Mouse (Mus musculus) neural tube, embryonic 15.5 days (tissue): Measurements from ENCODE around the gene Arhgap18. TPM values are rescaled to one million over a fixed set of nuclear protein-coding genes. Genes with fewer than 3 reads are reported as not detected.

ENCODE experiments used
- ATAC-seq: fragments of 200-750 bp; cut with Nextera tagmentation; 2 replicates; pipeline ENCODE4 v1.8.0; 2017; ENCODE audit warnings: mild to moderate bottlenecking, moderate TSS enrichment, moderate library complexity; ENCODE audit not compliant: low FRiP score
- H3K27ac ChIP-seq: fragments of 300-500 bp; sonication (generic); replicated peaks from 2 replicates; pipeline ENCODE4 v1.5.1; 2015; ENCODE audit warnings: mild to moderate bottlenecking, inconsistent platforms
- H3K27me3 ChIP-seq: fragments of 300-500 bp; sonication (generic); replicated peaks from 2 replicates; pipeline ENCODE4 v1.6.1; 2015; ENCODE audit warnings: inconsistent platforms
- H3K36me3 ChIP-seq: fragments of 300-500 bp; sonication (generic); 2 replicates; pipeline ENCODE4 v1.6.1; 2015; ENCODE audit warnings: inconsistent platforms
- H3K4me1 ChIP-seq: fragments of 300-500 bp; sonication (generic); 2 replicates; pipeline ENCODE4 v1.6.1; 2015; ENCODE audit warnings: inconsistent platforms
- H3K4me2 ChIP-seq: fragments of 300-500 bp; sonication (generic); 2 replicates; pipeline ENCODE4 v1.6.1; 2015; ENCODE audit warnings: inconsistent platforms, mild to moderate bottlenecking, moderate library complexity
- H3K4me3 ChIP-seq: fragments of 300-500 bp; sonication (generic); replicated peaks from 2 replicates; pipeline ENCODE4 v1.5.1; 2015; ENCODE audit warnings: mild to moderate bottlenecking, inconsistent platforms
- H3K9ac ChIP-seq: fragments of 300-500 bp; sonication (generic); replicated peaks from 2 replicates; pipeline ENCODE4 v1.6.1; 2015; ENCODE audit warnings: mild to moderate bottlenecking, inconsistent platforms
- H3K9me3 ChIP-seq: fragments of 300-500 bp; sonication (generic); replicated peaks from 2 replicates; pipeline ENCODE4 v1.6.1; 2016; ENCODE audit warnings: inconsistent platforms
- WGBS: fragments of 180-500 bp; shearing (Covaris S2); methylation state at CpG from one replicate; pipeline ENCODE4 v1.1.7; 2015; ENCODE audit warnings: mixed read lengths; 5-methylcytosine and 5-hydroxymethylcytosine counted together
- polyA plus RNA-seq: library from polyadenylated mRNA; unstranded; fragments of >200 nt; fragmentation: Nextera tagmentation; extraction: Ambion mirVana; gene quantifications from 2 replicates; pipeline ENCODE4 v1.2.1, GENCODE M21; 2015

The Arhgap18 gene
- polyA plus RNA-seq, 1 experiment from 2014 or later: 11.7 TPM

GRCm38 (mm10) chr10:26761103-26761502, 7.9 kb downstream of the Arhgap18 start:
- no peak overlapping the region for H3K4me3 ChIP-seq
- H3K4me2 ChIP-seq: no peak overlapping the region
- H3K9me3 ChIP-seq: no peaks in the 10 kb centered on the region
- H3K36me3 ChIP-seq: no peaks in the 10 kb centered on the region
- no peak overlapping the region for H3K27ac ChIP-seq
- ATAC-seq: no peak
- no peaks in the 10 kb centered on the region for H3K27me3 ChIP-seq
- H3K4me1 ChIP-seq: no peaks in the 10 kb centered on the region
- 93% methylated on average over 4 of the region's 4 CpGs for WGBS
- H3K9ac ChIP-seq: no peak overlapping the region

GRCm38 (mm10) chr10:26761991-26762903, 9.0 kb downstream of the Arhgap18 start:
- no peaks in the 10 kb centered on the region for H3K9me3 ChIP-seq
- no peaks in the 10 kb centered on the region for H3K27me3 ChIP-seq
- no peak overlapping the region for H3K4me2 ChIP-seq
- WGBS: 76% methylated on average over 9 of the region's 9 CpGs
- no peaks in the 10 kb centered on the region for H3K4me1 ChIP-seq
- H3K27ac ChIP-seq: no peak overlapping the region
- H3K36me3 ChIP-seq: no peaks in the 10 kb centered on the region
- H3K9ac ChIP-seq: no peak overlapping the region
- H3K4me3 ChIP-seq: no peak overlapping the region
- no peak for ATAC-seq

GRCm38 (mm10) chr10:26767196-26767595, 14.0 kb downstream of the Arhgap18 start:
- H3K4me2 ChIP-seq: no peak overlapping the region
- no peaks in the 10 kb centered on the region for H3K4me1 ChIP-seq
- no peaks in the 10 kb centered on the region for H3K9me3 ChIP-seq
- no peak overlapping the region for H3K27ac ChIP-seq
- no peak overlapping the region for H3K4me3 ChIP-seq
- no peaks in the 10 kb centered on the region for H3K36me3 ChIP-seq
- H3K9ac ChIP-seq: no peak overlapping the region
- WGBS: 81% methylated on average over 3 of the region's 3 CpGs
- no peaks in the 10 kb centered on the region for H3K27me3 ChIP-seq
- no peak for ATAC-seq

- peaks cover 12% of the 10 kb centered on the region for H3K4me1 ChIP-seq
- H3K36me3 ChIP-seq: no peaks in the 10 kb centered on the region
- H3K27ac ChIP-seq: no peak overlapping the region
- no peak overlapping the region for H3K9ac ChIP-seq
- no peaks in the 10 kb centered on the region for H3K9me3 ChIP-seq
- no peak overlapping the region for H3K4me2 ChIP-seq
- H3K4me3 ChIP-seq: no peak overlapping the region
- H3K27me3 ChIP-seq: no peaks in the 10 kb centered on the region
- ATAC-seq: no peak
- 80% methylated on average over 2 of the region's 2 CpGs for WGBS
These were observed 15.7 kb downstream of the Arhgap18 start for GRCm38 (mm10) chr10:26768943-26769342.

GRCm38 (mm10) chr10:26770035-26770434, 16.8 kb downstream of the Arhgap18 start:
- ATAC-seq: no peak
- Histone ChIP-seq H3K36me3 (no peaks in the 10 kb centered on the region), H3K9ac (no peak overlapping the region), H3K4me2 (no peak overlapping the region), H3K4me1 (peaks cover 17% of the 10 kb centered on the region), H3K4me3 (no peak overlapping the region), H3K9me3 (no peaks in the 10 kb centered on the region), H3K27ac (no peak overlapping the region), H3K27me3 (no peaks in the 10 kb centered on the region)
- WGBS: 75% methylated on average over 8 of the region's 8 CpGs

- Histone ChIP-seq H3K4me2 (peak overlapping the region; percentile 88), H3K27me3 (no peaks in the 10 kb centered on the region), H3K36me3 (no peaks in the 10 kb centered on the region), H3K9me3 (no peaks in the 10 kb centered on the region), H3K4me1 (peaks cover 17% of the 10 kb centered on the region), H3K4me3 (peak overlapping the region; percentile 56), H3K27ac (peak overlapping the region; percentile 84), H3K9ac (peak overlapping the region; percentile 55)
- ATAC-seq: peak; percentile 93
- 7% methylated on average over 15 of the region's 15 CpGs for WGBS
These were observed 18.9 kb downstream of the Arhgap18 start for GRCm38 (mm10) chr10:26771938-26772623.

- H3K9me3 ChIP-seq: no peaks in the 10 kb centered on the region
- H3K9ac ChIP-seq: peak overlapping the region; percentile 55
- H3K4me3 ChIP-seq: peak overlapping the region; percentile 56
- H3K27ac ChIP-seq: peak overlapping the region; percentile 84
- H3K27me3 ChIP-seq: no peaks in the 10 kb centered on the region
- H3K4me1 ChIP-seq: peaks cover 17% of the 10 kb centered on the region
- H3K36me3 ChIP-seq: no peaks in the 10 kb centered on the region
- ATAC-seq: peak; percentile 86
- H3K4me2 ChIP-seq: peak overlapping the region; percentile 88
- 2% methylated on average over 22 of the region's 22 CpGs for WGBS
These were observed 19.7 kb downstream of the Arhgap18 start for GRCm38 (mm10) chr10:26772624-26773540.

- no peaks in the 10 kb centered on the region for H3K27me3 ChIP-seq
- H3K9ac ChIP-seq: peak overlapping the region; percentile 55; the same call in 1 of the 2 replicates
- H3K9me3 ChIP-seq: no peaks in the 10 kb centered on the region
- 38% methylated on average over 5 of the region's 5 CpGs for WGBS
- H3K4me1 ChIP-seq: peaks cover 17% of the 10 kb centered on the region
- no peak for ATAC-seq
- H3K27ac ChIP-seq: peak overlapping the region; percentile 84; the same call in 1 of the 2 replicates
- H3K36me3 ChIP-seq: no peaks in the 10 kb centered on the region
- peak overlapping the region; percentile 88 for H3K4me2 ChIP-seq
- peak overlapping the region; percentile 56 for H3K4me3 ChIP-seq
These were observed 20.3 kb downstream of the Arhgap18 start for GRCm38 (mm10) chr10:26773541-26773940.

GRCm38 (mm10) chr10:26774266-26774665, 21.0 kb downstream of the Arhgap18 start:
- ATAC-seq: no peak
- H3K4me3 ChIP-seq: no peak overlapping the region

GRCm38 (mm10) chr10:26776443-26776842, 23.2 kb downstream of the Arhgap18 start:
- H3K27ac ChIP-seq: no peak overlapping the region
- H3K9me3 ChIP-seq: no peaks in the 10 kb centered on the region
- H3K36me3 ChIP-seq: no peaks in the 10 kb centered on the region
- H3K9ac ChIP-seq: no peak overlapping the region
- no peak overlapping the region for H3K4me2 ChIP-seq
- no peaks in the 10 kb centered on the region for H3K27me3 ChIP-seq
- H3K4me1 ChIP-seq: peaks cover 17% of the 10 kb centered on the region
- no peak for ATAC-seq
- H3K4me3 ChIP-seq: no peak overlapping the region

More at GRCm38 (mm10) chr10:26774266-26774665, 21.0 kb downstream of the Arhgap18 start:
- H3K27me3 ChIP-seq: no peaks in the 10 kb centered on the region
- peaks cover 17% of the 10 kb centered on the region for H3K4me1 ChIP-seq
- H3K4me2 ChIP-seq: peak overlapping the region; percentile 88
- no peaks in the 10 kb centered on the region for H3K9me3 ChIP-seq
- H3K27ac ChIP-seq: peak overlapping the region; percentile 28; the same call in 1 of the 2 replicates
- no peaks in the 10 kb centered on the region for H3K36me3 ChIP-seq
- H3K9ac ChIP-seq: no peak overlapping the region
- WGBS: 65% methylated on average over 1 of the region's 1 CpGs

- no peak overlapping the region for H3K27ac ChIP-seq
- H3K4me1 ChIP-seq: no peaks in the 10 kb centered on the region
- no peak overlapping the region for H3K9ac ChIP-seq
- 70% methylated on average over 3 of the region's 3 CpGs for WGBS
- H3K4me2 ChIP-seq: no peak overlapping the region
- ATAC-seq: no peak
- no peaks in the 10 kb centered on the region for H3K36me3 ChIP-seq
- no peak overlapping the region for H3K4me3 ChIP-seq
- no peaks in the 10 kb centered on the region for H3K27me3 ChIP-seq
- H3K9me3 ChIP-seq: no peaks in the 10 kb centered on the region
These were observed 27.4 kb downstream of the Arhgap18 start for GRCm38 (mm10) chr10:26780581-26780980.
